Mouse (Mus musculus) NIH3T3 (cell line): ENCODE data around the gene Arhgap25.
A peak's percentile ranks its signal among the peaks of the same experiment; 100 is the strongest.
"Not testable (repeated sequence)": the region's sequence is repeated elsewhere in the genome, so short reads cannot be mapped to it uniquely, and the experiment has no call there.

Source experiments
- DNase-seq: peaks from one replicate; pipeline ENCODE4 v3.0.0-alpha.2; 2012; ENCODE audit warnings: low read depth

Gene Arhgap25

GRCm38 (mm10) chr6:87503976-87504375, 29.1 kb downstream of the Arhgap25 start:
- DNase-seq: no peak

GRCm38 (mm10) chr6:87503536-87503935, 29.5 kb downstream of the Arhgap25 start:
- DNase-seq: no peak

- no peak for DNase-seq
These were observed 30.2 kb downstream of the Arhgap25 start for GRCm38 (mm10) chr6:87502831-87503286.

- DNase-seq: no peak
These were observed 30.6 kb downstream of the Arhgap25 start for GRCm38 (mm10) chr6:87502411-87502810.

GRCm38 (mm10) chr6:87500696-87501095, 32.4 kb downstream of the Arhgap25 start:
- no peak for DNase-seq

- no peak for DNase-seq
These were observed 33.3 kb downstream of the Arhgap25 start for GRCm38 (mm10) chr6:87499791-87500190.

GRCm38 (mm10) chr6:87496143-87496542, 36.9 kb downstream of the Arhgap25 start:
- DNase-seq: no peak

GRCm38 (mm10) chr6:87494339-87494738, 38.7 kb downstream of the Arhgap25 start:
- DNase-seq: no peak

- peak; percentile 23 for DNase-seq
These were observed 45.2 kb downstream of the Arhgap25 start for GRCm38 (mm10) chr6:87487657-87488426.

GRCm38 (mm10) chr6:87484806-87485205, 48.3 kb downstream of the Arhgap25 start:
- peak; percentile 82 for DNase-seq

- no peak for DNase-seq
These were observed 49.2 kb downstream of the Arhgap25 start for GRCm38 (mm10) chr6:87483900-87484289.

- no peak for DNase-seq
These were observed 49.7 kb downstream of the Arhgap25 start for GRCm38 (mm10) chr6:87483224-87483899.

GRCm38 (mm10) chr6:87479291-87479999, 53.6 kb downstream of the Arhgap25 start:
- no peak for DNase-seq

GRCm38 (mm10) chr6:87478847-87479246, 54.2 kb downstream of the Arhgap25 start:
- DNase-seq: no peak

- DNase-seq: no peak
These were observed 57.8 kb downstream of the Arhgap25 start for GRCm38 (mm10) chr6:87475223-87475622.

GRCm38 (mm10) chr6:87470098-87470497, 63.0 kb downstream of the Arhgap25 start:
- DNase-seq: not testable (repeated sequence)

- peak; percentile 83 for DNase-seq
These were observed 64.7 kb downstream of the Arhgap25 start for GRCm38 (mm10) chr6:87468372-87468771.

- no peak for DNase-seq
These were observed 65.7 kb downstream of the Arhgap25 start for GRCm38 (mm10) chr6:87467373-87467772.

- peak; percentile 81 for DNase-seq
These were observed 66.8 kb downstream of the Arhgap25 start for GRCm38 (mm10) chr6:87466221-87466620.

GRCm38 (mm10) chr6:87455507-87455906, 77.6 kb downstream of the Arhgap25 start:
- no peak for DNase-seq

GRCm38 (mm10) chr6:87451771-87452170, 81.3 kb downstream of the Arhgap25 start:
- peak; percentile 34 for DNase-seq

GRCm38 (mm10) chr6:87451016-87451415, 82.0 kb downstream of the Arhgap25 start:
- DNase-seq: peak; percentile 75

- no peak for DNase-seq
These were observed 83.5 kb downstream of the Arhgap25 start for GRCm38 (mm10) chr6:87449534-87449933.
